Mouse (Mus musculus) heart, embryonic 14.5 days (tissue): Measurements from ENCODE around the gene Rab34. TPM values are rescaled to one million over a fixed set of nuclear protein-coding genes. Genes with fewer than 3 reads are reported as not detected.

Experiments used
- ATAC-seq: fragments of 200-750 bp; cut with Nextera tagmentation; 2 replicates; pipeline ENCODE4 v1.8.0; 2017; ENCODE audit warnings: low read depth, moderate TSS enrichment; ENCODE audit not compliant: insufficient number of reproducible peaks, insufficient read depth, low FRiP score
- H3K27ac ChIP-seq, 2 experiments: fragments of 200-500 bp in 1 of 2; fragments of 300-500 bp in 1 of 2; sonication (generic) in 1 of 2; replicated peaks in 1 of 2; 2 replicates each; pipeline ENCODE4 v1.5.1; 2012 to 2014; ENCODE audit warnings: low read depth in 2 of 2, low read length in 2 of 2, control low read depth in 1 of 2, mild to moderate bottlenecking in 1 of 2, mixed read lengths in 1 of 2; ENCODE audit not compliant: control insufficient read depth in 1 of 2, insufficient read depth in 1 of 2
- H3K27me3 ChIP-seq: fragments of 300-500 bp; sonication (generic); 2 replicates; pipeline ENCODE4 v1.6.1; 2014; ENCODE audit warnings: mild to moderate bottlenecking, low read length, control low read depth; ENCODE audit not compliant: control insufficient read depth, insufficient read depth
- H3K36me3 ChIP-seq: fragments of 300-500 bp; sonication (generic); 2 replicates; pipeline ENCODE4 v1.6.1; 2014; ENCODE audit warnings: mild to moderate bottlenecking, control low read depth, low read length, mixed read lengths; ENCODE audit not compliant: control insufficient read depth, insufficient read depth
- H3K4me1 ChIP-seq, 2 experiments: fragments of 200-500 bp in 1 of 2; fragments of 300-500 bp in 1 of 2; sonication (generic) in 1 of 2; 2 replicates each; pipeline ENCODE4 v1.6.1; 2012 to 2014; ENCODE audit warnings: low read length in 2 of 2, control low read depth in 1 of 2, mixed read lengths in 1 of 2; ENCODE audit not compliant: control insufficient read depth in 2 of 2, insufficient read depth in 2 of 2
- H3K4me2 ChIP-seq: fragments of 300-500 bp; sonication (generic); 2 replicates; pipeline ENCODE4 v1.6.1; 2014; ENCODE audit warnings: mild to moderate bottlenecking, low read length
- H3K4me3 ChIP-seq, 2 experiments: fragments of 200-500 bp in 1 of 2; fragments of 300-500 bp in 1 of 2; sonication (generic) in 1 of 2; 2 replicates each; pipeline ENCODE4 v1.5.1; 2012 to 2014; ENCODE audit warnings: low read length in 2 of 2, mild to moderate bottlenecking in 2 of 2, control low read depth in 1 of 2, low read depth in 1 of 2, moderate library complexity in 1 of 2; ENCODE audit not compliant: control insufficient read depth in 1 of 2, insufficient read depth in 1 of 2
- H3K9ac ChIP-seq: fragments of 300-500 bp; sonication (generic); 2 replicates; pipeline ENCODE4 v1.6.1; 2014; ENCODE audit warnings: mild to moderate bottlenecking, low read length
- H3K9me3 ChIP-seq: fragments of 300-500 bp; sonication (generic); 2 replicates; pipeline ENCODE4 v1.6.1; 2016; ENCODE audit warnings: low read length, control low read depth; ENCODE audit not compliant: control insufficient read depth
- WGBS: fragments of 180-500 bp; shearing (Covaris S2); extraction: QIAGEN DNeasy Blood & Tissue Kit; methylation state at CpG from one replicate; pipeline ENCODE4 v1.1.7; 2014; 5-methylcytosine and 5-hydroxymethylcytosine counted together
- polyA plus RNA-seq: library from polyadenylated mRNA; unstranded; fragments of >200 nt; fragmentation: Nextera tagmentation; extraction: Ambion mirVana; gene quantifications from 2 replicates; pipeline ENCODE4 v1.2.1, GENCODE M21; 2014

Gene Rab34
- polyA plus RNA-seq, 1 experiment from 2014 or later, result 61.8 TPM

- Histone ChIP-seq H3K4me3 (peak overlapping the region; percentile 41 to 68), H3K4me1 (peaks cover 11 to 18% of the 10 kb centered on the region in 2 experiments), H3K4me2 (peak overlapping the region; percentile 78), H3K9ac (peak overlapping the region; percentile 67), H3K36me3 (peaks cover 27% of the 10 kb centered on the region), H3K27ac (0 out of 4 replicates have a peak overlapping the region, but pooled peaks of 1 of the 2 experiments have one; percentile 14), H3K9me3 (no peaks in the 10 kb centered on the region), H3K27me3 (no peaks in the 10 kb centered on the region)
- peak; percentile 65 for ATAC-seq
- 4% methylated on average over 30 of the region's 30 CpGs for WGBS
These were observed 6.3 kb downstream of the Rab34 start for GRCm38 (mm10) chr11:78194411-78195100.

DNA sequence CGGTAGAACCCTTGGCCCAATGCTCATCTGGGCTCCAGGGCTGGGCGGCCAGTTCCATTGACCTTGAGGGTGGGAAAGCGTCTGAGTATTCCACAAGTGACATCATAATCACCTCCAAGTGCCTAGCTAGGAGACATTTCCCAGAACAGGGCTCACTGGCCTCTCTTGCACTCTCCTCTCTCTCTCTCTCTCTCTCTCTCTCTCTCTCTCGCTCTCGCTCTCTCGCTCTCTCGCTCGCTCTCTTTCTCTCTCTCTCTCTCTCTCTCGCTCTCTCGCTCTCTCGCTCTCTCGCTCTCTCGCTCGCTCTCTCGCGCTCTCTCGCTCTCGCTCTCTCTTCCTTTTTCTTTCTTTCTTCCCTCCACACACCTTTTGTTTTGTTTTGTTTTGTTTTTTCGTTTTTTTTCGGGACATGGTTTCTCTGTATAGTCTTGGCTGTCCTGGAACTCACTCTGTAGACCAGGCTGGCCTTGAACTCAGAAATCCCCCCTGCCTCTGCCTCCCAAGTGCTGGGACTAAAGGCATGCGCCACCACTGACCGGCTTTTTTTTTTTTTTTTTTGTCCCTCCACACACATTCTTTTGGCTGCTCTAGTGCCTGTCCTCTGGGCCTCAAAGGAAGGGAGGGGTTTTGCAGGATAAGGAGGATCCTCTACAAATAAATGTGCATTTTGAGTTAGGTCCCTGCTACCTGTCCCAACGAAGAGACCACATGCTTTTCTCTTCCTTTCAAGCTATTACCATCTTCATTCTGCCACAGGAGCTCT is 7.1 kb downstream of the Rab34 start:
- Histone ChIP-seq H3K4me2 (peak overlapping the region; percentile 78), H3K9me3 (no peaks in the 10 kb centered on the region), H3K36me3 (peaks cover 27% of the 10 kb centered on the region), H3K9ac (peak overlapping the region; percentile 67), H3K27ac (0 out of 4 replicates have a peak overlapping the region, but pooled peaks of 1 of the 2 experiments have one; percentile 14), H3K27me3 (no peaks in the 10 kb centered on the region), H3K4me1 (peaks cover 8 to 11% of the 10 kb centered on the region in 2 experiments), H3K4me3 (peak overlapping the region; percentile 41 to 68)
- WGBS, result 48% methylated on average over 23 of the region's 23 CpGs
- no peak for ATAC-seq

GRCm38 (mm10) chr11:78202372-78202771 is 14.1 kb downstream of the Rab34 start:
- WGBS, result 92% methylated on average over 3 of the region's 3 CpGs
- H3K9ac ChIP-seq, result no peak overlapping the region
- ATAC-seq, result no peak
- peaks cover 40% of the 10 kb centered on the region for H3K36me3 ChIP-seq
- H3K9me3 ChIP-seq, result no peaks in the 10 kb centered on the region
- no peaks in the 10 kb centered on the region for H3K4me1 ChIP-seq
- no peak overlapping the region for H3K27ac ChIP-seq
- no peak overlapping the region for H3K4me3 ChIP-seq
- H3K27me3 ChIP-seq, result no peaks in the 10 kb centered on the region
- no peak overlapping the region for H3K4me2 ChIP-seq

- no peak overlapping the region for H3K4me2 ChIP-seq
- 76% methylated on average over 6 of the region's 6 CpGs for WGBS
- no peak for ATAC-seq
- H3K27ac ChIP-seq, result no peak overlapping the region
- H3K9ac ChIP-seq, result no peak overlapping the region
- H3K36me3 ChIP-seq, result peaks cover 59% of the 10 kb centered on the region
- H3K4me3 ChIP-seq, result no peak overlapping the region
- no peaks in the 10 kb centered on the region for H3K9me3 ChIP-seq
- H3K4me1 ChIP-seq, result no peaks in the 10 kb centered on the region
- no peaks in the 10 kb centered on the region for H3K27me3 ChIP-seq
These were observed 16.1 kb downstream of the Rab34 start for GRCm38 (mm10) chr11:78204287-78204686.

DNA sequence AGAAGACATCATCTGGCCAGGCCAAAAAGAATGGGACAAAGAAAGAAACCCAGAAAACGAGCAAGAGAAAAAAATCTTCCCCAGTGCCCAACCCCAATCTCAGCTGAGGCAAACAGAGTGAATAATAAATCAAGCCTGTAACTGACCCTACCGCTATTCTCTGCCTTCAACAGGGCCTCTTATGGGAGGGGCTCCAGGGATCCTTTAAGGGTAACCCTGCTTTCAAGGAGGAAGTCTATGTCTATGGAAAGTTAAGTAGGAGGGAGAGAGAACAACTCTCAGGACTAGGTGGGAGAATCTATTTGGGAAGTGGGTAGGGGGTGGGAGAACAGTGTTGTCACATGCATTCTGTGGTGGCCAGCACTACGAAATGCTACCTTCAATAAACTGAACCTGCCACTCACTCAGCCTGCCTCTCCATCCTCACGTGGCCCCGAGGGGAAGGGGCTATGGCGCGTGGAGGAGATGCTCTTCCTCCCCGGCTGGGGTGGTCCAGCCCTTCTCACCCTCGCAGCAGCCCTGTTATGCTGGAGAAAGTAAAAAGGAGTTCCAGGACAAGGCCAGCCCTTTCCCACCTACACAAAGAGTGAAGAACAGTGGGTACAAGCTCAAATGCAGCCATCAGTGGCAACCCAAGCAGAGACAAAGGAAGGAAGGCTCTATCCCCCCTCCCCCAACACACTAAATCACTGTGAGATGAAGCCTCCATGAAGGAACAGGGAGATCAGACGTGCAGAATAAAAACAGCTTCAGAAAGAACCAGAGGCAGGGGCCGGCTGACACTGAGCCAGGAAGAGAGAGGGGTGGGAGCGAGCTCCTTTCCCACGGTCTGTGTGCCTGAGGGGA is 17.4 kb downstream of the Rab34 start:
- Histone ChIP-seq H3K4me2 (no peak overlapping the region), H3K4me3 (no peak overlapping the region), H3K27ac (no peak overlapping the region), H3K4me1 (no peaks in the 10 kb centered on the region), H3K27me3 (no peaks in the 10 kb centered on the region), H3K36me3 (peaks cover 72% of the 10 kb centered on the region), H3K9me3 (no peaks in the 10 kb centered on the region), H3K9ac (no peak overlapping the region)
- 87% methylated on average over 13 of the region's 13 CpGs for WGBS
- no peak for ATAC-seq

DNA sequence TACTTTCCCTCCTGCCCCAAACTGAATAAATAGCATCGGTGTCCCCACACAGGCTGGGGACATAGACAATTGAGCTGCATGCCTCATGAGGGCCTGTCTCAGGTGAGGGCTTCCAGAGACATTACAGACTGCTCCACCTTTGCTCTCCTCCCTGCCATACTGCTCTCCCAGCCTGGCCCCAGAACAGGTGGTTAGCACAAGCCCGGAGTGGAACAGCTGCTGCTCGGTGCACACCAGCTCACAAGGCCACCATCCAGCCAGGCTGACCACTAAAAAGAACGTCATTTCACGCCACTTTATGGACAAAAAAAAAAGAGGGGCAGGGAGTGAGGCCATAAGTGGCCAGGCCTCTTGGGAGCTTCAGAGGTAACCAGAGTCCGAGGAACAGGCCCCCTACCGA is 19.0 kb downstream of the Rab34 start:
- Histone ChIP-seq H3K4me3 (no peak overlapping the region), H3K4me2 (no peak overlapping the region), H3K4me1 (no peaks in the 10 kb centered on the region), H3K9me3 (no peaks in the 10 kb centered on the region), H3K9ac (no peak overlapping the region), H3K27ac (no peak overlapping the region), H3K36me3 (peaks cover 88% of the 10 kb centered on the region), H3K27me3 (no peaks in the 10 kb centered on the region)
- no peak for ATAC-seq
- WGBS, result 90% methylated on average over 7 of the region's 7 CpGs

DNA sequence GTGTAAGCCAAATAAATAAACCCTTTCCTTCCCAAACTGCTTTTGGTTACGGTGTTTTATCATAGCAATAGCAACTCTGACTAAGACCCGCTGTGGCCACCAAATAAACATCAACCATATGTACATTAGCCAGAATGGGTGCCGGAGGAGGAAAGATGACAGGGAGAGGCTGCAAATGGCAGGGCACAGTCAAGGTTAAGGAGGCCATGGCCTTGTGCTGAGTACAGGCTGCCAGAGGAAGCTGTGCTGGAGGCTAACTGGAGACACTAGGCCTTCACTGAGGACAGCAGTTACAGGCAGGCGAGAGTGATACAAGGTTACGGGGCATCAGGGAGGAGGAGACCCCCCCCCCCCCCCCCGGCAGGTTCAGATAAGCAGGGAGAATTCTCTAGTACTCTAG is 21.7 kb downstream of the Rab34 start:
- Histone ChIP-seq H3K9ac (no peak overlapping the region), H3K36me3 (peaks cover 100% of the 10 kb centered on the region), H3K9me3 (no peaks in the 10 kb centered on the region), H3K27ac (no peak overlapping the region), H3K4me2 (no peak overlapping the region), H3K27me3 (no peaks in the 10 kb centered on the region), H3K4me1 (no peaks in the 10 kb centered on the region), H3K4me3 (no peak overlapping the region)
- 83% methylated on average over 6 of the region's 6 CpGs for WGBS
- ATAC-seq, result no peak
